Mouse (Mus musculus) T-cell, adult 2 months (primary cell): Measurements from ENCODE around the gene Hoxd1.

Experiments used
- DNase-seq: peaks from one replicate; pipeline ENCODE4 v3.0.0; 2022; ENCODE audit warnings: low spot score

Hoxd1 gene

DNA sequence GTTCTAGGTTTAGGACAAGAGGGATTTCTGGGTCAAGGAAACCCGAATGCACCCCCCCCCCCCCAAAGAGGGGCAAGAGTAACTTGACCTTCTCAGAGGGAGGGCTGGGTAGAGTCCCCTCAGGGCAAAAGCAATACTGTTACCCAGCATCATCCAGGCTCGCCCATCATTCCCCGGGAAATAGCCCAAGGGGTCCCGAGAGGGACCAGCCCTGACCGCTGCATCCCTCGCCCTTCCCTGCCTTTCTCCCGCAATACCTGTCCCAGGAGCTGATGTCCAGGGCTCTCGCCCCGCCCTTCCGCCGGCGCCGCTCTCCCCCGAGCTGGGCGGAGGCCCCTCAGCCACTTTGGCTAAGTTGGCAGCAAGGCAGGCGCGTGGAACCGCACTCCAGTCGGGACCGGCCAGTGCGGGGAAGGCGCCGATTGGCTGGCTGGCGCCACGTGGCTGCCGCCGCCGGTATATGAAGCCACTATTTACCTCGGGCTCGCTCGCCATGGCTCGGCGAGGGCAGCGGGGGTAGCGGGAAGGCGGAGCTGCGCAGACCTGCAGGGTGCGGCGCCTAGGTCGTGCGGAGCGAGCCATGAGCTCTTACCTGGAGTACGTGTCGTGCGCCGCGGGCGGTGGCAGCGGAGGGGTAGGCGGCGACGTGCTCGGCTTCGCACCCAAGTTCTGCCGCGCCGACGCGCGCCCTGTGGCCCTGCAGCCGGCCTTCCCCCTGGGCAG is at the start of gene Hoxd1:
Hoxd1 (plus strand) TSS at position 459 of the 723 bp plus-strand sequence.
- no peak for DNase-seq

DNA sequence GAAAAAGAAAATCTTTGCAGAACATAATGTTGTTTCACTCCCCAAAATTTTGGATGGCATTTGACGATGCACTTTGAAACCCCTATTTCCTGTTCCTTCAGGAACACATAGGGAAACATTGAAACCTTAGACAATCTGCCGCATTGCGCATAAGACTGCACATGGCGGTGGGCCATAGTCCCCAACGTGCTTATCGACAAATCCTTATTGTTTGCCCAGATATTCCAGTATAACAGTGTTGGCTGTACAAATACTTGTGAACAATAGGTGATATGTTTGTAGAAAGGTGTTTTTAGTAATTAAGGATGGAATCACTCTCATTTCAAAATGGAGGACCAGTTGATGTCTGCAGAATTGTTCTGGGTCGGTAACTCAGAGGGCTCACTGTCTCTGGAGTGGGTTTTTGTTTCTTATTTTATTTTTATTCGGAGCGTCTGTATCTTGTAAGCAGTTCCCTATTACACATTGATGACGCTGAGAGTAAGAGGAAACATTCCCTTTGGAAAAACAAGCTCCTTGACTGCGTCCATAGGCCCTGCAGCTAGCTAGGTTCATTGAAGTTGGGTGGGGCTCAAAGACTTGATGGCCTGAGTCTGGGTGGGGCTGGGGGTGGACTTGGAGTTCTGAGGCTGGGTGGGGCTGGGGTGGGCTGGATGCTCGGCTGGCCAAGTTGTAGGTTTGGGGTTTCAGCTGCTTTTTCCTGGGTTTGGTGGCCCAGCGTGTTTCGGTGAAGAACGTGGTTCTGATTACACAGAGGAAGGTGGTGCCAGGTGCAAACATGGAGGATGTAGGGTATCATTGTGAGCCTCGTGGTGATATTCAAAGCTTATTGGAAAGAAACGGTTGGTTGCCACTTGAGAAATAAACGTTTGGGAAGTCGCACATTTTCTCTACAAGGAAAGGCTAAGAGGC is 49.3 kb upstream of the Hoxd1 start:
- no peak for DNase-seq

DNA sequence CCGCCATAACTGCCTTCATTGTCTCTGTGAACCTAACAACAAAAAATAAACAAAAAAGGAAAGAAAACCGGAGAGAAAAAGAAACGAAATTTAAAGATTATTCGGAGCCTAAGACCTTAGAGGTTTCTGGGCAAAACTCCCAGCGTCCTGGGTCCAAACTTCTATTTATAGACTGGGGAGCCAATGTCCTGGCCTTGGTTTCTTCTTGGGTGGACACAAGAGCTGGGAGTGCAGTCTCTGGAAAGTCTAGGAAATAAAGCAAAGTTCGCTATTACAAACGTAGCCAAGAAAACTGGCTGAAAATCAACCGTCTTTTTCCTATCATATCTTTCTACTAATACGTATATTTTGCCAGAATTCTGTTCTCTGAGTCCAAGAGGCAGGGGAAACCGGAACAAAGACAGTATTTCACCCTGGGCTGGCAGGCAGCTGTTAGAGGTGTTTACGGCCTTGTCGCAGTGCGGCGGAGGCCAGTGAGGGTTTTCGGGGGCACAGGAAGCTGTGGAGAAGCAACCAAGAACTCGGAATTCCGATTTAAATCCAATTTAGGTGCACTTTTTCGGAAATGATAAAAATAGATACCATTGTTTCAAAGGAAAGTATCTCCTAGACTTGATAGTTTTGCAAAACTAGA is 48.5 kb upstream of the Hoxd1 start:
- no peak for DNase-seq

DNA sequence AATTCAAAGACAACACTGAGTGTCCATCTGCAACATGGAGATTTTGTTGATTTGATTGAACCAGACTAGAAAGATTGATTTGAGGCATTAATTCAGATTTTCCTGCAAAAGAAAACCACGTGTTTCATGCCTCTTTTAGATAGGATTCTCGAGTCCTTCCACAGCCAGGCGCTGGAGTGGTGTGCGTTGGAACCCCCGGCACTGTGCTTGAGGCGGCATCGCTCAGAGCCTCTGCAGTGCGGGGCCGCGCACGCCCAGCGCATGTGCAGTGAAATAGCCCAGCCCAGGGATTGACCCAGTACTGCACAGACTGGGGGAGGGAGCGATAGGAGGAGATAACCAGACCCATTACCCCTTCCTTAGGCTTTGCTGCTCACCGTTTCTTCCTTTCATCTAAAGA is 47.9 kb upstream of the Hoxd1 start:
- DNase-seq = no peak

DNA sequence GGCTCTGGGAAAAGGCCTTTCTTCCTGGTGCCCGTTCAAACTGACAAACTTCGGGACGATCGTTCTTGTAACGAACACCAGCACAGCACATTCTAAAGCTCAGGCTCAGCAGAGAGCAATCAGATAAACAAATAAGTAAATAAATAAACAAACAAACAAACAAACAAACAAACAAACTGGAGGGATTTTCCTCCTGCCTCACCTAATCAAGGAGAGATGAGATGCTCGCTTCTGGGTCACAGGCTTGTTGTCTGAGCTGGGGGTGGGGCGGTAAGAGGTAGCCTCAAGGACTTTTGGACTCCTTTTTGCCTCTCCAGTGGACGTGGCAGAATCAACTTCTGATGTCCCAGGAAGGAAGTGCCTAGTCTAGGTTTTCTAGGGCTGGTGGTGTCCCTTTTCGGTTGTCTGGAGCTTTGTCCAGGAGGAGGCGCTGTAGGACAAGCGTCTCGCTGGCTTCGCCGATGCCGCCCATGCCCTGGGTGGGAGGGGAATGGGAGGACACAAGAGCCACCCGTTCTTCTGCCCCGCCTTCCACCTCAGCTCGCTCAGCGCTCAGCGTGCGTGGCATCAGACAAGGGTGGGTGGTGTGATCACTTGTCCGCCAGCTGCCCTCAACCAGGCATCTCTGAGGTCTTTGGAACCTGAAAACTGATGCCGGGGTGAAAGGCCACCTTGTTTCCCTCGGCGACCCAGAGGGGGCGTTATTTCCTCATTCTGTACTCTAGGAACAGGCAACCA is 47.1 kb upstream of the Hoxd1 start:
- peak; percentile 83 for DNase-seq

DNA sequence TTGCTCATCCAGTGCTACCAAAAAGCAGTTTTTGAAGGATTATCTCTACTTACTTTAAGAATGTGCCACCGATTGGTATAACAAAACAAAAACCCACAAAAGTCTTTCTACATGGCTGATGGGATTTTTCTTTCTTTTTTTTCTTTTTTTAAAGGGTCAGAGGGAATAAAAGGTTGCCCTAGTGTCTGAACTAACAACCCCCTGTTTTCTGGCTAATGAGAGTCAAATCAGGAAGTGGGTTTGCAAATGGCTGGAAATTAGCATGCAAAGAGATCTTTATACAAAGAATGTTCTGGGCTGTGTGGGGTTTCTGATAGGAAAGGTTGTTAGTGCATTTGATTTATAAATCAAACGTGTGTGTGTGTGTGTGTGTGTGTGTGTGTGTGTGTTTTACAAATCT is 42.4 kb upstream of the Hoxd1 start:
- DNase-seq = no peak

DNA sequence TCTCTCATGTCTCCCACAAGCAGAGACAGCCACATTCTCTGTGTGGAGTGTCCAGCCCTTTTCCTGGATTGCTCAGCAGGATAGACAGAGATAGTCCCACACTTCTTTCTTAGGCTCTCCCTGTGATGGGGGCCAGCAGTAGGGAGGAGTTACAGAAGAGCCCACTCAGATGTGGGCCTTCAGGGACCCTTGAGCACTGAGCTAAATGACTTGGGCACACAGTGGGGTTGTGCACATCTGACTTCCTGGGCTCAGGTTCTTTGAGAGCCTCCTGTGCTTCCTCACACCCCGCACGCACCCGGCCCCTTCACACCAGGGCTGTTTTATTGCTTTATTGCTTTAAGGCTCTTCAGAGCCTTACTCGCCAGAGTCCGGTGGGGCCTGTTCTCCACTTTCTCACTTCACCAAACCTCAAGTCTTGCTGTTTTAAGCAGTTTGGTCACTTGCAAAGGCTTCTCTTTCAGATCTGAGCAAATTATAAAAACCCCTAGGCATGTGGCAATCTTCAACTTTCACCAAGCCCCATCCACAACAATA is 41.8 kb upstream of the Hoxd1 start:
- no peak for DNase-seq

DNA sequence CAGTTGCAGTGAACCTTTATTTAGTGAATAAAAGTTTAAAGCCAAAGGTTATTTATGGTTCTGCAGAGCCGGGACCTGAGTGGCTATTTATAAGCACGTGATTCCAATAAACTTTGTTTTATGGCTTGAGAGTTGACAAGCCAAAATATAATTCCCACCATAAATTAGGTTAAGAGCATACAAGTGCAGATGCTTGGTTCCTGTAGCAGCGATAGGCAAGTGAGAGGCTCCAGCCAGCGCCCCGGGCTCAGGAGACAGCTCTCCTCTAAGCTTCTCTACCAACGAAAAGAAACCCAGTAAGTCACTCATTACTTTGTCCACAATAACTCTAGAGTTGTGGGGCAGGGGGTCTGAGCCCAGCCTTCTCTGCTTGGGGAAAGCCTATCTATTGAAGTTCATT is 40.9 kb upstream of the Hoxd1 start:
- no peak for DNase-seq

DNA sequence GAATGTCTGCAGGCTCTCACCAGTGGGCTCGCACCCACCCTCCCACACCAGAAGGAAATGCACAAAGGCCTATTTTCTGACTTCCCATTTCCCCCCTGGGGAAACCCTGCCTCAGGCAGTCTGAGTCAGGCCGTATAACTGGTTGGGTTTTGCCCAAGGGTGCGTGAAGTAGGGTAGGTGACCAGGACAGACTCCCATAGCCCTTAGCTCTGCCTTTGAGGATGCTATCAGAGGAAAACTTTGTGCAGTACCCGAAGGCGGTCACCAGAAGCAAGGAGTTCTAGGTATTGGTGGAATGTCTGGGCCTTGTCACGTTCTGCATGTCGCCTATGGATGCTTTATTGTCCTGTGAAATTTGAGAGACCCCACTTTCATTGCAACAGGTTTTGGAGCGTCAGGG is 39.8 kb upstream of the Hoxd1 start:
- no peak for DNase-seq

DNA sequence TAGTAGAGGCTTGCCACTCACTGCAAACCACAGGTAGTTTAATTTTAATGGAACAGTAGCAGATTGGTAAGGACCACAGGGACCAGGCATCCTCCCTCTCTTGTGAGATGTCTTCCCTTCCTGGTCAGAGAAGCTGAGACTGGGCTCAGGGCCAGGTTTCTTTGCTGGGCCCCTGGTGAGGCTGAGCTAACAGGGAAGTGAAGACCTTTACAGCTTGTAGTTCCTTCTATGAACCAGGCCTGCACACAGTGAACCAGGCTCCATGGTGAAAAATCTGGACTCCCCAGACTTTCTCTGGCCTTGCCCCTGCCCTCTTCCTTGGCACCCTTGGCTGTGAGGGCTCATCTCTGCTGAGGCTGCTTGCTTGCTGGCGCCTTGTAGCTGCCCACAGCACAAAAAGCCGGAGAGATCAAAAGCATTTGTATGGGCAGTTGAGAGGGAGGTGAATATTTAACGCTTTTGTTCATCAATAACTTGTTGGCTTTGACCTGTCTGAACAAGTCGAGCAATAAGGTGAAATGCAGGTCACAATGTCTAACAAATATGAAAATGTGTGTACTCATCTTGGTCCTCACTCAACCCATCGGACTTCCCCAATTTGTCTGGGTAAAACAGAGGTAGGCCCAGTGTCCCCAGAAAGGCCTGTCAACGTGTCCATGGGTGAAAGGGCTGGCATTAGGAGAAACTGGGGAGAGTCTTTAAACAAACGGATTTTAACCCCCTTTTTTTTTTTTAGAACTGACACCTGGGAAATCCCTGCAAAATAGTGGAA is 38.4 kb upstream of the Hoxd1 start:
- DNase-seq = no peak

DNA sequence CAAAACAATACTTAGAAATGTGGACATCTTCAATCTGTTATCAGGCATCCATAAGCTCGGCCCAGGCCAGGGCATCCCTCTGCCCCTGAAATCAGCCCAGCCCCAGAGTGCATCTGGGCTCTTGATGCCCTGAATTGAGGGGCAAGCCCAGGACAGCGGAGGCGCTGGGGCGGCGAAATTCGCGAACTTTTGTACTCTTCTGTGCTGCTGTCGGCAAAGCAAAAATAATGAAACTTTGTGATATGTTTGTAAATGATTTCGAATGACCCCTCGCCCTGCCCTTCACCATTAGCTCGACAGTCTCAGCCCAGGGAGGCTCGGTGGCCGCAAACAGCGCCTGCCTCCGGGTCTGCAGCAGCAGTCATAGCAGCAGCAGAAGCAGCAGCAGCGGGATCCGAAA is 37.6 kb upstream of the Hoxd1 start:
- DNase-seq = no peak

DNA sequence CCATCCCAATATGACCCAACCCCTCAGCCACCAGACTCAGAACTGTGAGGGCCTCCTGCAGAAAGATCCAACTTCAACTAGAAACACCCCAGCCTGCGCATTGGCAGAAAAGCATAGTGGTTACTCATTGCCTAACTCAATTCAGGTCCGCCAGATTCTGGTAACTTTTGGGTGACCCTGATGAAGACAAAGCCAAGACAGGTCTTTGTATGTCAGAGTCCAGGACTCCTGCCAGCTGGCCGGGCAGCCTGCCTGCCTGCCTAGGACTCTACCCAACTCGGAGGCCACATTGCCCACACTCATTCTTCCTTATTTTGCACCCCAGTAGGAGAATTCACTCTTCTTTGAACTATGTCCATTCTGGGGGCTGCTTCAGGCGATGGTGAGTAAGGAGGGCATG is 36.2 kb upstream of the Hoxd1 start, which contains the start of gene Gm28230:
Gm28230 (plus strand) TSS at position 178 of the 400 bp plus-strand sequence.
- DNase-seq = no peak

DNA sequence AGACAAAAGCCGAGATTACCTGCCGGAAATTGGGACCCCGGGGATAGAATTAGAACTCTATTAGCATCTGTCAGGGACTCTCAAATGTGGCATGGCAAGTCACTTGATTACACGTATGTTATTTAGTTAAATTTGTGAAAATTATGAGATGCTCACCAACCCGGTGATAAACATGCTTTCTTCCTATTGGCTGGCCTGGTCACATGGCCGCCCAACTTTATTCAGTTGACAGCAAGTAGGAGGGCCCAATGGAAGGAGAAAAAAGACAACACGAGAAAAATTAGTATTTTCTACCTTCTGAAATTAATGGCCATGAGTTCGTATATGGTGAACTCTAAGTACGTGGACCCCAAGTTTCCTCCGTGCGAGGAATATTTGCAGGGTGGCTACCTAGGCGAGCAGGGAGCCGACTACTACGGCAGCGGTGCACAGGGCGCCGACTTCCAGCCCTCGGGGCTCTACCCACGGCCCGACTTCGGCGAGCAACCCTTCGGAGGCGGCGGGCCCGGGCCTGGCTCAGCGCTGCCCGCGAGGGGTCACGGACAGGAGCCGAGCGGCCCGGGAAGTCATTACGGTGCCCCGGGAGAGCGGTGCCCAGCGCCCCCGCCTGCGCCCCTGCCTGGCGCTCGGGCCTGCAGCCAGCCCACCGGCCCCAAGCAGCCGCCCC is 35.7 kb upstream of the Hoxd1 start:
- DNase-seq = no peak

DNA sequence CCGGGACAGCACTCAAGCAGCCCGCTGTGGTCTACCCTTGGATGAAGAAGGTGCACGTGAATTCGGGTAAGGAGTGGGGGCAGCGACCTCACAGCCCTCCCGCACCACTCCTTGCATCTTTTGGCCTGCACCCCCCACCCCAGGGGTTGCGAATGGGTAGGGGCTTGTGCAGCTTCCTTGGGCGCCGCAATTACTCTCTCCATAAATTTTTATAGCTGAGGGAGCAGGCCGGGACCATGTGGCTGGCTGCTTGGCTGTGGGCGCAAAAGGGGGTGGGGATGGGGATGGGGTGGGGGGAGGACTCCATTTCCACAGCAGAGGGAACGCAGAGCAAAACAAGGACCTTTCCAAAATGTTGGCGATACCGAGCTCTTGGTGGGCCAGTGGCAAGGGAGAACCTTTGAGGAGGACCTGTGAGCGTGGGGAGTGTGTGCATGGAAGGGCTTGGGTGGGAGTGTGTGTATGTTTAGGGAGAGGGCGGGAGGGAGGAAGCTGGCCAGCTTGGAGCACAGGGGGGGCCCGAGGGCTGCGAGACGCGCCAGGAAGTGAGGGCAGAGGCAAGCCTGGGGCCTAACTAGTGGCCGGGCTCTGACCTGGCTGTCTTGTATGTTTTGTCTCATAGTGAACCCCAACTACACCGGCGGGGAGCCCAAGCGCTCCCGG is 35.0 kb upstream of the Hoxd1 start:
- no peak for DNase-seq

DNA sequence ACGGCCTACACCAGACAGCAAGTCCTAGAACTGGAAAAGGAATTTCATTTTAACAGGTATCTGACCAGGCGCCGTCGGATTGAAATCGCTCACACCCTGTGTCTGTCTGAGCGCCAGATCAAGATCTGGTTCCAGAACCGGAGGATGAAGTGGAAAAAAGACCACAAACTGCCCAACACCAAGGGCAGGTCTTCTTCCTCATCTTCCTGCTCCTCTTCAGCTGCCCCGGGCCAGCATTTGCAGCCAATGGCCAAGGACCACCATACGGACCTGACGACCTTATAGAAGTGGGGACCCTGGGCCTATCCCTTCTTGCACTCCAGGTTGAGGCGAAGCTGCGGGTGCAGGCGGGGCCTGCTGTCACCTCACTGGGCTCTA is 34.5 kb upstream of the Hoxd1 start:
- DNase-seq = no peak

DNA sequence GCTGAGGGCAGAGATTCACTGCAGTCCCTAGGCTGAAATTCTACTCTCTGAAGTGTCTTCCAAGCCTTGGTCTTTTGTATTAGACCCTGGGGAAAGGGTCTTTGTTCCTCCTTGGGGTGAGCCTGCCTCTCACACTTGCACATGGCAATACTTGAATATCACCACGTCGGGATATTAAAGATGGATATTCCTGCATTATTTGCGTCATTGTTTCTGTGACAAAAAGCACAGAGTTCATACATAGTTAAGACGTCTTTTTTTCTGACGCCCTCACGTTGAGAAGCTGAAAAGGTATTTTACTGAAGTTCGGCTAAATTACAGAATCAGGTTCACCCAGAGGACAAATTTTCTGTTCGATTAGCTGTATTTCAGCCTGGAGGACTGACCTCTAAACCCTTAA is 32.4 kb upstream of the Hoxd1 start:
- DNase-seq = no peak

DNA sequence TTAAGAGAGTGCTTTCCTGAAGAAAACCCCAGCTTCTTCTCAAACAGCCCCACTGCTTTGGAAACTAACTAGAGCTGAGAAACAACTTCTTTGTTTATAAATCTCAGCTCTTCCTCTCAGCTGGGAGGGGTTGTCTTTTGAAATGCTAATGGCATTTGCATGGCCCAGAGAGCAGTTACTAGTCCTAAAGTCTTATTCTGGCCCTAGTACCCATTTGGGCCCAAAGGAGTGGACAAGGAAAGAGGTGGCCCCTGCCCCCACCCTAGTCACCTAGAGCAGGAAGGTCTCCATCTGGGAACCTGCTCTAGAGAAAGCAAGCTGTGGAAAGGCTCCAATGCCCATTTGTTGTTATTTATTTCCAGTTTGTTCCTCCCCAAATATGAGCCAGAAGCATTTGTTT is 31.7 kb upstream of the Hoxd1 start:
- DNase-seq = no peak

DNA sequence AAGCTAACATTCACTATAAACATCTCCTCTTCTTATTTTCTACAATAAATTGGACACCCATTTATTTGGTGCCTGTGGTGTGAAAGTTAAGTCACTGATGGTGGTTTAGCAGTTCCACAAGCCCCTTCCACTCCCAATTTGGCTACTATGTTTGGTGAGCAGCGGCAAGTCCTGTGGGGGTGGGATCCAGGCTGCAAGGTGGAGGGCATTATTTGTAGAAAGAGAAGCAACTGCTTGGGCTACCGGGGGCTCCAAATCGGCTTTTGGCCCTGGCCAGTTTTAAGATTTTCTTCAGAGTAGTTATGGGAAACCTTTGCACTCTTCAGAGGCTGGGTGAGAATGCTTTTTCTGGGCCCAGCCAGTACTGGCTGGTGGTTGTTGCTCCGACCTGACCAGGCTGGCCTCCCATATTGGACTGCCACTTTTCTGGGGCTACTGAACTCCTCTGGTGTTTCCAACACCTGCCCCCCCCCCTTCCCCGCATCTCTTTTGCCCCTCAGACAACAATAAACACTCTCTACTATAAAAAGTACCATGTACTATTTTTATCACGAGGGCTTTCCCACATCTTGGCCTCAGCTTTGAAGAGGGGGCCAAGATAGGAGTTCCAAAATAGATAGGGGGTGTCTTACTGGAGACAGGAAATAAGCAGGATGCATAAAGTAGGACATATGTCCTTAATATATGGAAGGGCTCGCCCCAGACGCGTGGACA is 30.8 kb upstream of the Hoxd1 start:
- no peak for DNase-seq
